Mouse (Mus musculus) liver, embryonic 16.5 days (tissue): ENCODE data around the gene Cnksr3. TPM values are rescaled to one million over a fixed set of nuclear protein-coding genes. Genes with fewer than 3 reads are reported as not detected.

Experiments
- ATAC-seq: fragments of 200-750 bp; cut with Nextera tagmentation; 2 replicates; pipeline ENCODE4 v1.8.0; 2017; ENCODE audit warnings: low read depth, mild to moderate bottlenecking, moderate number of reproducible peaks, moderate library complexity
- H3K27ac ChIP-seq: fragments of 300-500 bp; sonication (generic); 2 replicates; pipeline ENCODE4 v1.5.1; 2014; ENCODE audit warnings: mild to moderate bottlenecking, low read length
- H3K27me3 ChIP-seq: fragments of 300-500 bp; sonication (generic); 2 replicates; pipeline ENCODE4 v1.6.1; 2014; ENCODE audit warnings: low read depth, low read length, mixed read lengths; ENCODE audit not compliant: control insufficient read depth, insufficient read depth
- H3K36me3 ChIP-seq: fragments of 300-500 bp; sonication (generic); 2 replicates; pipeline ENCODE4 v1.6.1; 2014; ENCODE audit warnings: mild to moderate bottlenecking; ENCODE audit not compliant: control insufficient read depth, insufficient read depth
- H3K4me1 ChIP-seq: fragments of 300-500 bp; sonication (generic); 2 replicates; pipeline ENCODE4 v1.6.1; 2014; ENCODE audit warnings: low read depth, low read length, mixed read lengths; ENCODE audit not compliant: control insufficient read depth
- H3K4me2 ChIP-seq: fragments of 300-500 bp; sonication (generic); 2 replicates; pipeline ENCODE4 v1.6.1; 2014; ENCODE audit warnings: low read depth, low read length, mixed read lengths
- H3K4me3 ChIP-seq: fragments of 300-500 bp; sonication (generic); 2 replicates; pipeline ENCODE4 v1.5.1; 2014; ENCODE audit warnings: low read depth, mild to moderate bottlenecking, low read length
- H3K9ac ChIP-seq: fragments of 300-500 bp; sonication (generic); 2 replicates; pipeline ENCODE4 v1.6.1; 2014; ENCODE audit warnings: low read depth, low read length
- H3K9me3 ChIP-seq: fragments of 300-500 bp; sonication (generic); replicated peaks from 2 replicates; pipeline ENCODE4 v1.6.1; 2016; ENCODE audit warnings: low read length; ENCODE audit not compliant: control insufficient read depth
- WGBS: fragments of 180-500 bp; shearing (Covaris S2); extraction: QIAGEN DNeasy Blood & Tissue Kit; methylation state at CpG from one replicate; pipeline ENCODE4 v1.1.7; 2014; ENCODE audit not compliant: insufficient replicate concordance; 5-methylcytosine and 5-hydroxymethylcytosine counted together
- polyA plus RNA-seq: library from polyadenylated mRNA; unstranded; fragments of >200 nt; fragmentation: Nextera tagmentation; extraction: Ambion mirVana; gene quantifications from 2 replicates; pipeline ENCODE4 v1.2.1, GENCODE M21; 2015

The Cnksr3 gene
- polyA plus RNA-seq, result 4.3 and 5.2 TPM in 2 replicates

GRCm38 (mm10) chr10:7211696-7212482 is at the start of gene Cnksr3:
Cnksr3 (minus strand) TSS chr10:7212237.
- Histone ChIP-seq H3K27me3 (no peaks in the 10 kb centered on the region), H3K36me3 (no peaks in the 10 kb centered on the region), H3K4me2 (peak within 1 kb of the TSS; percentile 94), H3K4me1 (peaks cover 28% of the 10 kb centered on the region), H3K9ac (peak within 1 kb of the TSS; percentile 73), H3K9me3 (no peaks in the 10 kb centered on the region), H3K27ac (peak within 1 kb of the TSS; percentile 81), H3K4me3 (peak within 1 kb of the TSS; percentile 73)
- under 1% methylated on average over 74 of the region's 74 CpGs for WGBS
- peak; percentile 78 for ATAC-seq

GRCm38 (mm10) chr10:7260166-7261108 is 48.4 kb upstream of the Cnksr3 start:
- Histone ChIP-seq H3K27ac (no peak overlapping the region), H3K36me3 (no peaks in the 10 kb centered on the region), H3K4me3 (no peak overlapping the region), H3K9me3 (no peaks in the 10 kb centered on the region), H3K9ac (no peak overlapping the region), H3K27me3 (no peaks in the 10 kb centered on the region), H3K4me1 (no peaks in the 10 kb centered on the region), H3K4me2 (no peak overlapping the region)
- ATAC-seq, result no peak
- 46% methylated on average over 10 of the region's 10 CpGs for WGBS

DNA sequence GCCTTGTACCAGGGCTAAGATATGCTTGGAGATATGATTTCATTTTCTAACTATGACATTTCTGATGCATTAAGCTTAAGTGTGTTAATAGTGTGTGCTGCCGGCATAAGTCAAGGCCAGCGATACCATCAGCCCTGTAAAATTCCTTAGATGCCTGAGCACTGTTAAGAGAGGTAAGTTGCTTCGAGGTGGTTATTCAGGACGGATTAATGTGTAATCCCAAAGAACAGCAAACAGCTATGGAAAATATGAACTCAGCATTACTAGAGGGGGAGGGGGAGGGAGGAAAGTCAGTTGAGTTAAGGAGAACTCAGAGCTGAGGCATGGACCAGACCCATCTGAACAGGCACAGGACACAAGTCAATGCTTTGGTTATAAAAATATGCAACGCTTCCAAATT is 46.6 kb upstream of the Cnksr3 start:
- Histone ChIP-seq H3K9ac (no peak overlapping the region), H3K4me1 (no peaks in the 10 kb centered on the region), H3K27me3 (no peaks in the 10 kb centered on the region), H3K4me2 (no peak overlapping the region), H3K4me3 (no peak overlapping the region), H3K9me3 (no peaks in the 10 kb centered on the region), H3K36me3 (no peaks in the 10 kb centered on the region), H3K27ac (no peak overlapping the region)
- ATAC-seq, result no peak
- WGBS, result 72% methylated on average over 5 of the region's 5 CpGs

DNA sequence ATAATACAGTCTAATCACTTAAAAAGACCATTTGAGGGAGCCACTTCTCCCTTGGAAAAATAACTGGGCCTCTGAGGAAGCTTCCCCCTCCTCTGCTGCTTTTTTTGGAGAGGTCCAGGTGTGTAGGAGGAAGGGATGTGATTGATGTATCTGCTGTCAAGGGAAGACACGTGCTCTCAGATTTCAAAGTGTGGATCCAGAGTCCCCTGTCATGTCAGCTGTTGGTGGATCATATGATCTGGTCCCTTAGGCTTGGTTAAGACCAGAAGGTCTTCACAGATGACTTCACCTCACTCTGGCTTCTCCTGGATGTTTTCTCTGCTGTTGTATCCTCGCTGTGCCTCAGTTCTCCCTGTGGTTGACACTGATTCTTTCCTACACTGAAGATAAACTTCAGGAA is 38.4 kb upstream of the Cnksr3 start:
- no peak overlapping the region for H3K4me3 ChIP-seq
- no peak for ATAC-seq
- no peaks in the 10 kb centered on the region for H3K36me3 ChIP-seq
- 58% methylated on average over 2 of the region's 2 CpGs for WGBS
- no peak overlapping the region for H3K9ac ChIP-seq
- H3K4me2 ChIP-seq, result no peak overlapping the region
- no peaks in the 10 kb centered on the region for H3K4me1 ChIP-seq
- H3K9me3 ChIP-seq, result no peaks in the 10 kb centered on the region
- no peaks in the 10 kb centered on the region for H3K27me3 ChIP-seq
- H3K27ac ChIP-seq, result no peak overlapping the region

DNA sequence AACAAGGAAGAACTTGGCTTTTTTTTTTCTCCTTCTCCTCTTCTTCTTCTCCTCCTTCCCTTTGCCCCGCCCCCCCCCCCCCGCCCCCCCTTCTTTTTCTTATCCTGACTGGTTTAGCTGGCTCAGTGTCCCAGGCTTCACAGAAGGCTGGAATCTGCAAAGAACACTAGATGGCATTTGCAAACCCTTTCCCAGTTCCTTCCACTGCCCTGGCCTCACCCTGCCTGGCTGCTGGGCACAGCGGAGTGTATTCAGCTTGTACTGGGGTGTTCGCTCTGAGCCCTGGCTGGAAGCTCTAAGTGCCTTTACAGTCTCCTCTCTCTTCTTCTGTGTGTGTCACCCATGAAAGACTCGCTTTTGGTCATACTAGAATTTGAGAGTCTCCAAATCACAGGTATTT is 22.6 kb upstream of the Cnksr3 start:
- Histone ChIP-seq H3K27ac (no peak overlapping the region), H3K9me3 (no peaks in the 10 kb centered on the region), H3K9ac (no peak overlapping the region), H3K4me2 (no peak overlapping the region), H3K27me3 (no peaks in the 10 kb centered on the region), H3K36me3 (no peaks in the 10 kb centered on the region), H3K4me3 (no peak overlapping the region), H3K4me1 (no peaks in the 10 kb centered on the region)
- ATAC-seq, result no peak
- 60% methylated on average over 3 of the region's 5 CpGs for WGBS

GRCm38 (mm10) chr10:7217551-7218127 is 5.6 kb upstream of the Cnksr3 start:
- H3K27me3 ChIP-seq, result no peaks in the 10 kb centered on the region
- H3K9me3 ChIP-seq, result no peaks in the 10 kb centered on the region
- peaks cover 5% of the 10 kb centered on the region for H3K4me1 ChIP-seq
- no peak overlapping the region for H3K4me3 ChIP-seq
- H3K4me2 ChIP-seq, result no peak overlapping the region
- H3K27ac ChIP-seq, result no peak overlapping the region
- H3K36me3 ChIP-seq, result no peaks in the 10 kb centered on the region
- ATAC-seq, result no peak
- no peak overlapping the region for H3K9ac ChIP-seq
- WGBS, result 63% methylated on average over 3 of the region's 3 CpGs

GRCm38 (mm10) chr10:7214718-7215117 is 2.7 kb upstream of the Cnksr3 start:
- Histone ChIP-seq H3K4me3 (no peak overlapping the region), H3K4me2 (no peak overlapping the region), H3K4me1 (peaks cover 12% of the 10 kb centered on the region), H3K36me3 (no peaks in the 10 kb centered on the region), H3K9ac (no peak overlapping the region), H3K27me3 (no peaks in the 10 kb centered on the region), H3K27ac (no peak overlapping the region), H3K9me3 (no peaks in the 10 kb centered on the region)
- 36% methylated on average over 4 of the region's 4 CpGs for WGBS
- no peak for ATAC-seq

DNA sequence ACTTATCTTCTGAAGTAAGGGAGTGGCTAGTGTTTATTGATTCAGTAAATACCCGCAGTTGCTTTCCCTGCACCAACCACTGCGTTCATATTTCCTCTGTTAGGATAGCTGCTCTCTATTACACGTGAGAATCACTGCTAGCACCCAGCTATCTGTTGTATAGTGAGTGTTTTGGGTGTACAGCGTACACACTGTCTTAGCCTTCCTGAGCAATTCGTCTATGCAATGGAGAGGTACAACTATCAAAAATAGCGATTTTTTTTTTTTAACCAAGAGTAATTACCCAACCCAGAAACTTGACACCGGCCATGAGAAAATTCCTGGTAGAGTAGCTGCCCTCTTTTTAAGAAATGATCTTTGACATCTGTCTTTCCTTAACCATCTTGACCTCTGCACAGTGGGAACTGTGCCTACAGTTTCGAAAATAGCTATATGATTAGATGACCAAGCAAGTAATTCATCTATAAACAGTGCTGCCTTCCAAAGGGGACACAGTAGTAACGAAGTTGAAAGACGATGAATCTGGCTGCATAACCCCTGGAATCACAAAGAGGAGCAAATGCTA is 1.1 kb upstream of the Cnksr3 start:
- ATAC-seq, result no peak
- Histone ChIP-seq H3K9me3 (no peaks in the 10 kb centered on the region), H3K4me1 (peaks cover 26% of the 10 kb centered on the region), H3K4me3 (peak overlapping the region; percentile 73), H3K4me2 (peak overlapping the region; percentile 94), H3K36me3 (no peaks in the 10 kb centered on the region), H3K27ac (peak overlapping the region; percentile 76), H3K9ac (peak overlapping the region; percentile 25; the same call in 1 of the 2 replicates), H3K27me3 (no peaks in the 10 kb centered on the region)
- WGBS, result 40% methylated on average over 10 of the region's 10 CpGs
